Mouse (Mus musculus): Measurements from ENCODE around the gene Htr1d. TPM values are rescaled to one million over a fixed set of nuclear protein-coding genes. Genes with fewer than 3 reads are reported as not detected.

The Htr1d gene
- total RNA-seq, 2 experiments from 2014 or later = not detected

DNA sequence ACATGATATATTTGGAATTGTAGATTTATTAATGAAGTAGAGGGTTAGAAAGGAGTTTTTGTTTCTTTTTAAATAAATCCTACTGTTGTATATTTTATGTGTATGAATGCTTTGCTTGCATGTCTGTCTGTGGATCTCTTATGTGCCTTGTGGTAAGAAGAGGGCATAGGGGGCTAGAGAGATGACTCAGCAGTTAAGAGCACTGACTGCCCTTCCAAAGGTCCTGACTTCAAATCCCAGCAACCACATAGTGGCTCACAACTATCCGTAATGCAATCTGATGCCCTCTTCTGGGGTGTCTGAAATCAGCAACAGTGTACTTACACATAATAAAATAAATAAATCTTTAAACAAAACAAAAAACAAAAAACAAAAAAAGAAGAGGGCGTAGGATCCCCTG lies 63.2 kb downstream of the Htr1d start:
- no peak for DNase-seq
- intact Hi-C loops (cut with DNase I; ENCODE audit: low total_unique reads) = no loop called here

Other genes starting within 250 kb of the Htr1d start
- gene Asap3, start 217.2 kb upstream of the Htr1d start, total RNA-seq (2021) = 1 to 10 TPM; 4.0 to 5.9 TPM
- 100 to 1,000 TPM; 212 to 226 TPM for gene Tcea3, start 175.8 kb upstream of the Htr1d start, total RNA-seq (2021)
- 10 to 100 TPM; 35.9 to 47.2 TPM for gene Zfp46, start 138.8 kb upstream of the Htr1d start, total RNA-seq (2021)
- gene Hnrnpr, start 112.6 kb upstream of the Htr1d start, total RNA-seq (2021) = 10 to 100 TPM; 23.0 to 30.3 TPM
- under 1 TPM in 1 of 2 experiments, not detected in 1; 0.16 TPM for gene 6030445D17Rik, start 38.7 kb downstream of the Htr1d start, total RNA-seq (2021)
- gene Luzp1, start 46.2 kb downstream of the Htr1d start, total RNA-seq (2021) = 10 to 100 TPM; 17.4 to 20.6 TPM
- gene Kdm1a, start 179.2 kb downstream of the Htr1d start, total RNA-seq (2021) = 10 to 100 TPM; 20.4 to 21.0 TPM
- not detected for gene Tex46, start 186.9 kb downstream of the Htr1d start, total RNA-seq (2021)
- not detected for gene Lactbl1, start 199.1 kb downstream of the Htr1d start, total RNA-seq (2021)